Mouse (Mus musculus) c-Kit-positive CD71-negative TER-119-negative erythroid progenitor cells, embryonic 14.5 days (primary cell): Measurements from ENCODE around the gene Cbx7.
"Not testable (repeated sequence)": the region's sequence is repeated elsewhere in the genome, so short reads cannot be mapped to it uniquely, and the experiment has no call there.

Source experiments
- DNase-seq: peaks from one replicate; pipeline ENCODE4 v3.0.0-alpha.2; 2013; ENCODE audit warnings: low read depth

The Cbx7 gene

GRCm38 (mm10) chr15:79918485-79918884 lies 52.4 kb downstream of the Cbx7 start:
- no peak for DNase-seq

GRCm38 (mm10) chr15:79917111-79917720 lies 53.7 kb downstream of the Cbx7 start:
- DNase-seq, result no peak

- DNase-seq, result no peak
Measured at GRCm38 (mm10) chr15:79916150-79916549, 54.8 kb downstream of the Cbx7 start.

- DNase-seq, result no peak
Measured at GRCm38 (mm10) chr15:79914357-79914756, 56.6 kb downstream of the Cbx7 start.

- DNase-seq, result no peak
Measured at GRCm38 (mm10) chr15:79913761-79914346, 57.1 kb downstream of the Cbx7 start.

GRCm38 (mm10) chr15:79911339-79911738 lies 59.6 kb downstream of the Cbx7 start:
- DNase-seq, result no peak

GRCm38 (mm10) chr15:79910812-79911211 lies 60.1 kb downstream of the Cbx7 start:
- DNase-seq, result not testable (repeated sequence)

GRCm38 (mm10) chr15:79909006-79909405 lies 61.9 kb downstream of the Cbx7 start:
- not testable (repeated sequence) for DNase-seq

GRCm38 (mm10) chr15:79906855-79907254 lies 64.1 kb downstream of the Cbx7 start:
- DNase-seq, result no peak

- DNase-seq, result no peak
Measured at GRCm38 (mm10) chr15:79905211-79905610, 65.7 kb downstream of the Cbx7 start.

GRCm38 (mm10) chr15:79904678-79905077 lies 66.2 kb downstream of the Cbx7 start:
- DNase-seq, result not testable (repeated sequence)

GRCm38 (mm10) chr15:79903963-79904362 lies 67.0 kb downstream of the Cbx7 start:
- no peak for DNase-seq

GRCm38 (mm10) chr15:79903081-79903480 lies 67.8 kb downstream of the Cbx7 start:
- DNase-seq, result not testable (repeated sequence)

GRCm38 (mm10) chr15:79901399-79901798 lies 69.5 kb downstream of the Cbx7 start:
- no peak for DNase-seq

- DNase-seq, result no peak
Measured at GRCm38 (mm10) chr15:79900751-79901150, 70.2 kb downstream of the Cbx7 start.

- DNase-seq, result no peak
Measured at GRCm38 (mm10) chr15:79899828-79900510, 71.0 kb downstream of the Cbx7 start.

GRCm38 (mm10) chr15:79898988-79899387 lies 71.9 kb downstream of the Cbx7 start:
- no peak for DNase-seq

- DNase-seq, result no peak
Measured at GRCm38 (mm10) chr15:79896080-79896725, 74.7 kb downstream of the Cbx7 start.

GRCm38 (mm10) chr15:79895221-79896079 lies 75.5 kb downstream of the Cbx7 start:
- DNase-seq, result not testable (repeated sequence)

- DNase-seq, result no peak
Measured at GRCm38 (mm10) chr15:79894343-79894742, 76.6 kb downstream of the Cbx7 start.

GRCm38 (mm10) chr15:79893824-79894123 lies 77.1 kb downstream of the Cbx7 start:
- DNase-seq, result no peak
